Mouse (Mus musculus): ENCODE measurements at regions not wholly inside any gene's neighbourhood (a gene's known extent, or its start where the extent isn't known, plus 50 kb on each side); places are given as distances from the start of the nearest gene placed in this dataset.

DNA sequence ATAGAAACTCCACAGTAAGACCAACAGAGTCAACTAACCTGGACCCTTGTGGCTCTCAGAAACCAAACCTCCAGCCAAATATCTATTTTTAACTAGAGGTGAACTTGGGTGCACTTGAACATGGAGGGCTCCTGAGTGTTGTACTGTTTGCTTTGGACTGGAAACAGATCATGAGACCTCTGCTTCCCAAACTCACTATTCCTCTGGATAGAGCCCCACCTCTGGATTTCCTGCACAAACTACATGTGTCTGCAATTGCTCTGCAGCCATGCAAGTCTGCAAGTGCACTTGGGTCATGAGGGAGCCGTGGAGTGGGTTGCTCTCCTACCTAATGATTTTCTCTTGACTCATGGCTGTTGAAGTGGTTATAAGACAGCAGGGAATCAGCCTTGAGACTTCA, 759.9 kb upstream of the Fam160b2 start:
- no peak for DNase-seq

DNA sequence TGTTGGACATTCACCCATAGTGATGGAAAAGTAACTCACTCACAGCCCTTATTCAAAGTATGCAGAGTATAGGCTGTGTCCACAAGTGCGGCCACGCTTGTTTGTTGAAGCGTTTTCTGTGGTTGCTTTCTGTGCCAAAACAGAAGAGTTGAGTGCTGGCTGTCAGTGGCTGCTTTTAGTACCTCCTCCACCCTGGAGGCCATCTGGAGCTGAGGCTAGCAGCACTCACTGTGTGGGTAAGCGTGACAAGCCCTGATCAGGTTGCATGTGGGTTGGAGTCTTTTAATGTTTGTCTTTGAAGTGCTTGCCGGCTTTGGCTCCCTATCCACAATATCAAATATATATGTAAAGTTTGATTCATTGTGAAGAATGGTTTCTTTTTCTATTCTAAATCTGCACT, 738.6 kb upstream of the Fam160b2 start:
- DNase-seq: no peak

DNA sequence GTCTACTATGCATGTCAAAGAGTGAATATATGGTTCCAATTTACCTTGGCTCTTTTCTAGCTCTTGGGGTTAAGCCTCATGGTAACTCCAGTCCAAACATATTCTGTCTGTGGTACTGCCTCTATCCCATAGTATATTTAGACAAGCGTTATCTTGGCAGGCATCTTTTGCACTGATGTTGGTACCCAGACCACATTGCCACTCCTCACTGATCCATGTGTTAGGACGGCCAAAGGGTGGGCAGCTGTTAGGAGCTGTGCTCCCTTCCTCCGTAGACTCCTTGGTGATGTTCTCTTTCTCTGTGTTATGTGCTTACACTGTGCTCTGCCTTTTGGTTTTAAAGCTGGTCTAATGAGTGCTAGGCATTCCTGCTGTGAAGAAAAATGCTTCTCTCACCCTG, 737.3 kb upstream of the Fam160b2 start:
- no peak for DNase-seq

DNA sequence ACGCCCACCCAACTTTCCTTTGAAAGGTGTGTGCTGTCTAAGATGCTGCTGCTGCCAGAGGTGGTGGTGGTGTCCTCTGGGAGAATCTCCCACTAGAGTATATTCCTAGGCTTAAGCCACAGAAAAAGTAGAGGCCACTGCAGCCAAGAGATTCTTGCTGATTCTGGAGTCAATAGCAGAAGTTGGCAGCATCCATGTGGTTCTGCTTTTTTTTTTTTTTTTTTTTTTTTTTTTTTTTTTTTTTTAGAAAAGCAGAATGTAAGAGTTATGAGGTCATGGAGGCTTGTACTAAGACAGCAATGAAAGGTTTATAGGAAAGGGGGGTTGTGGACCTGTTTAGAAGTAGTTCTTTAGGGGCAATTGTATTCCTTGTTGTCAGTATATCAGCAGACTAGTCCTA, 734.4 kb upstream of the Fam160b2 start:
- no peak for DNase-seq

DNA sequence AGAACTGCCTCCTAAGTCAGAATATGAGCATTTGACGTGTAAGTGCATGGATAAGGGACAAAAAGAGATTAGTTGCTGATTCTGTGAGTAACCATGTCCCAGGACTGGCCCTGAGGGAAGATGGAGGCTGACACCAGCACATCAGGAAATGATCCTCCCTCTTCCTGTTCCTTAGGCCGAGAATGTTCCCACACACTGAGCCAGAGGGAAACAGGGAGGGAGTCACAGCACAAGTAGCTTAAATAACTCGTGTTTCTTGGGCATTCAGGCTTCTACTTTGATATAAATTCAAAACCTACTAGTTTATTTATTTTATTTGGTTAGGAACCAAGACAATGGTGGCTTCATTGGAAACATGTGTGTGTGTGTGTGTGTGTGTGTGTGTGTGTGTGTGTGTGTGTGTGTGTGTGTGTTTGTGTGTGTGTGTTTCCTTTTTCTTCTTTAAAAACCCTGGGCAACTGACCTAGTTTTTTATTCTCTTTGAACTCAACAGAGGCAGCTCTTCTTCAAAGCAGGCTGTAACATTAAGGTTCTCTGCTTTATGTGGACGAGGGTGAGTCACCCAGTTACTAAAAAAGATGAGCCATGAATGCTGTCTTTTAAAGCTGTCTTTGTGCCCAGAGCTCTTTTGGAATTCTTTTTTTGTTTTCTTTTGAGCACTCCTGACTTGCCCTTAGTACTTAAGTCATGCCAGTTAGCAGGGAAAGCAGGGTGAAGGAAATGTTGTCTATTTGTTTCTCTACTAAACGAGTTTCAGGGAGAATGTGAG, 730.4 kb upstream of the Fam160b2 start:
- DNase-seq: no peak

DNA sequence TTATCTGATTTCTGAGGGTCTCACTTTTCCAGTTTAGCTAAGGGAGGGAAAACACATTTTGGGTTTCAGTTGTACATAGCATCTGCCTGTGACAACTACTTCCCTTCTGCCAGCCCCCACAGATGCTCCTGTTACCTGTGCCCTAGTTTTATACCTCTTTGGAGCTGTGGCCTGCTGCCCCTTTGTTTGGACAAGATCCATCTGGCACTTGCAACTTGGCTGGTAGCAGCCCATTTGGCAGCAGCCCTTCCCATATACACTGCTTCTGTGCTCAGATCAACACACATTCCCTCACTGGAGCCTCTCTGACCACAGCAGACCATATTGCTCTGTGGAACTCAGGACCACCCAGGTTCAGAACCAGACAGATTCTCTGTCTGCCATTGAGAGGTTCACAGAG, 728.0 kb upstream of the Fam160b2 start:
- DNase-seq: no peak

DNA sequence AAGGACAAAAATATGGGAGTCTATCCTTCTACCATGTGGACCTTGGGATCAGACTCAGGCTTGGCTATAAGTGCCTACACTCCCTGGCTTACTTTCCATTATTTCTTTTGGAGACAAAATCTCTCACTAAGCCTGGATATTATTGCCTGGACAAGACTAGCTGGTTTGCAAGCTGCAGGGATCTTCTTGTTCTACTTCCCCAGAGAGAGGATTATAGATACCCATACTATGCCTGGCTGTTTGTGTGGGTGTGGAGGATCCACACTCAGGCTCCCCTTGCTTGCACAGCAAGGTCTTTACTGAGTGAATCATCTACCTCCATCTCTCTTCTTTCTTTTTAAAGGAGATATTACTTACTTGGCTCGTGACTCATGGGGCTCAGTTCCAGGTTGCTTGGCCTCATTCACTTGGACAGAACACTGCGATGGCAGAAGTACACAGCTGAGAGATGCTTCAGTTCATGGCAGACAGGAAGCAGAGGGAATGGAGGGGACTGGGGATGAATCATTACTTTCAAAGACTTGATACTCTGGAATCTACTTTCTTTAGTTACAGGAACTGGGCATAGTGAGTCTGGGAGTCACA, 727.0 kb upstream of the Fam160b2 start:
- no peak for DNase-seq

DNA sequence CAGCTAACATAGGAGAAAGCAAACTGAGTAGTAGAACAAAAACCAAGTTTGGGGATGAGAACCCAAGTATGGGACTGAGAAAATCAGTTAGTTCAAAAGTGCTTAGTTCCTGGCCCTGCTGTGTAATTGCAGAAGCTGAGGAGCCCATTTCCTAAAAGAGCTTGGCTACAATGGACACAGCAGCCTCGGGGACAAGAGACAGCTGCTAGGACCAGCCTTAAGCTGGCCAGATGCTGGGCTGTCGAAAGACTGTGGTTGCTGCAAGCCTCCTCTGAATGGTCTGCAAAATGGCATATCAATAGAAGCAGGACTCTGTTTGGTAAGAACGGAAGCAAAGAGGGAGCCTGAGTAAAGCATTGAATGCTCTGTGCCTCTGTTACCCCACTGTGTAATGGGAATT, 715.6 kb upstream of the Fam160b2 start:
- no peak for DNase-seq

DNA sequence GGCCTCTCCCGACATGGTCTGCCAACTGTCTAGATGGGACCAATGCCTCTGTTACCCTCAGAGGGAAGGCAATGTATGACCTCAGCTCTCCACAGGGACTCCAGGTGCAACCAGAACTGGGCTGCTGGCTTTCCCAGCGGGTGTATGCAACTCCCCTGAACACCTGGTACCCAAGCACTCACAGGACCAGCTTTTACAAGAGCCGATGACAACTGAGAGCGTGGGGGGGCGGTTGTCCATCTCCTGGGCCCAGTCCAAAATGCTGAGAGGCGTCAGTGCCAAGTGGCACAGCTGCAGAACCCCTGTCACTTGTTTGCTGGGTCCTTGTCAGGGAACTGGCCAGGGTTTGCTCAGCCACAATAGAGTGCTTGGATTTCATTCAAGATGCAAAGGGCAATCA, 700.1 kb upstream of the Fam160b2 start:
- DNase-seq: no peak

DNA sequence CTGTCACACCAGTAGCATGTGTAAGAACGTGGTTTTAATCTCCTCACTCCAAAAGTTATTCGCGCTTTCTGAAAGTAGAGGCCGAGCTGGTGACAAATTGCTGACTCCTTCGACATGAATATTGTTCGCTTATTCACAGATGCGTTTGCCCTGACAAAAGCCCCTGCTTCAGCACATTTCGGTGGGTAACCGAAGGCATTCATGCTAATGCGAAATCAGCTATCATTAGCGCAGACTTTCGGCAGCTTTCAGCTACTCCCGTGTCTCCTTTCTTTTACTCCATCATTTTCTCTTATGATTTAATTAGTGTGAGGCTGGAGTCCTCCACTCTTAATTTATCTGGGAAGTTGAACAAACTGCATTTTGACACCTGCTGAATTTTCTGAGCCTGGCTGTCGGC, 681.9 kb upstream of the Fam160b2 start:
- DNase-seq: no peak

DNA sequence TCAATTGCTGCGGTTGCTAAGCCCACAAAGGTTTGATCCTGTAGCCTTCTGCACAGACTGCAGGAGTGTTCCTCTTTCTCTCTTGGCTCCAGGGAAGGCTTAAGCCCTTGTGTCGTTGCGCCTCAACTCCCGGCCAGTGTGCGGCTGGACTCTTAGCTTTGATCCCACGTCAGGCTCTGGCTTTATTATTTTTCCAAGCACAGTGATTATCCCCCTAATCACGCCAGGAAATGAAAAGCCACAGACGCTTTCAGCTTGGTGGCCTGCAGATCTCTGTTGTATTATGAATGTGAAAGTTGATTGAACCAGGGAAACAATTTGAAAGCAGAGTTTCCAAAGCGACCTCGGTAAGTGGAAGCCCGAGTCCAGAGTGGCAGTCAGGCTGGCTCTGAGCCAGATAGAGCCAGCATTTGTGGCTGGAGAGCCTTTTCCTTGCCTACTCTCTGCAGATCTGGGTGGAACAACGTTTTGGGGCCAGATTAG, 676.7 kb upstream of the Fam160b2 start:
- no peak for DNase-seq

DNA sequence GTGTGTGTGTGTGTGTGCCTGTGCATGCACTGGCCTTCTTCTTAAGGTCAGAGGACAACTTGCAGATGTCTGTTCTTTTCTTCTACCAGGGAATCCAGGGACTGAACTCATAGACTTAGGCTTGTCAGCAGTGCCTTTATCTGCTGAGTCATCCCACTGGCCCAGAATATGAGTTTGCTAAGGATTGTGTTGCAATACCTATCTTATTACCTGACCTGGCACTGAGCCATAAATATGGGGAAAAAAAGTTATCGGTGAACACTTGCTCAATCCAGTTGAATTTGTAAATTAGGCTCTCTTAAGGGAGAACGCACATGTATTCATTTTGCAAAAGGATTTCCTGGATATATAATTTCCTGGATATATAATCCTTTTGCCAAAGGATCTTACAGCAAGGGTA, 672.8 kb upstream of the Fam160b2 start:
- DNase-seq: no peak

DNA sequence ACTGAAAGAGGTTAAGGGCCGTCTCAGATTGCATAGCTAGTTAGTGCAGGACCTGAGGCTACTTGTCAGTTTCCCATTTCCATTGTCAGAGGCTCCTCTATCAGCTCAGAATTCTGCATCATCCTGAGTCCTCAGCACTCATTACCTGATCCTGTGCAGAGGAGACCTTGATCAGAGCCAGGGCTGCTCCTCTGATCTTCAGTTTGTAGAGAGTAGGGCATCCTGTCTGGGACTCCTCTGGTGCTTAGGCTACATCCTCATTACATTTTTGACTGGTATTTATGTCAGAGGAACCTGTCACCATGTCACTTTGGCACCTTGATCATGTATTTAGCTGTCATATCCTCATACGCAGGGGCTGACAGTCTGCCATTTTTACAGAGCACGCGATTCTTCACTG, 658.0 kb upstream of the Fam160b2 start:
- DNase-seq: no peak

DNA sequence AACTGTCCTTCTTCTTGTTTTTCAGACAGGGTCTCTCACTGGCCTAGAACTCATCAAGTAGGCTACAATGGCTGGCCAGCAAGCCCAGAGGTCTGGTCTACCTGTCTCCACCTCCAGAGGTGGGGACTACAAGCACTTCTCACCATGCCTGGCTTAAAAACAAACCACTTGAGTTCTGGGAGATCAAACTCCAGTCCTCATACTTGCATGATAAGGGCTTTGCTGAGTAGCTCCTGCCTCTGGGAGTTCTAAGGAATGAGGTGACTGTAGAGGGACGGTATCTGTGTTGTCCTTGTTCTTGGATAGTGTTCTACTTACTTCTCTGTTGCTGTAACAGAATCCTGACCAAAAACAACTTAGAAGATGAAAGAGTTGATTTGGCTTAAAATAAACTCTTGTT, 654.6 kb upstream of the Fam160b2 start:
- no peak for DNase-seq

DNA sequence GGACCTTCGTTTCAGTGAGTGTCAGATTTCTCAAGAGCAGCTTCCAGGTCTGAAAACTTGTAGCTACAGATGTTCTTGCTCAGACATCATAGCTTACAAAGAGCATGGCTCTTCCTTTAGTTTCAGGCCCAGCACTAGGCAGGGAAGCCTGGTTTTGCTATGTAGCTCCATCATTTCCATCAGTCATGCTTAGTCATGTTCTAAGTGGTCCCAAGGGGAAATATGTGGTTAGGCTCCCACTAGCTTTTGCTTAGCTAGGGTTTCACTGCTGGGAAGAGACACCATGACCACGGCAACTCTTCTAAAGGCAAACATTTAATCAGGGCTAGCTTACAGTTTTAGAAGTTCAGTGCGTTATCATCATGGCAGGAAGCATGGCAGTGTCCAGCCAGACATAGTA, 652.5 kb upstream of the Fam160b2 start:
- no peak for DNase-seq

DNA sequence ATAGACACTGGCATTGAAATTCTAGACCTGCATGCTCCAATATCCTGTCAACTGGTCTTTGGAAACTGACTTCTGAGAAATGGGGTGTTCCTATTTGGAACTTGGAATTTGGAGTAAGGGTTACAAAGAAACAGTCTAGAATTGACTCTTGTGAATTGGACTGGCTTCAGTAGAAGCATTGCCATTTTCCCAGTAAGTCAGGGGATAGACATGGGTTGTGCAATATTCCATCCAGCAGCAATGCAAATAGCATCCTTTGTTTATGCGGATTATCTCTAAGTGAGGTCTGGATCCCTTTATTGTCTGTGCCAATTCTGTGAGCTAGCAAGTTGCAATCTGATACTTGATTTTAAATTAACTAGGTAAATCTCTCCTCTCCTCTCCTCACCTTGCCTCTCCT, 651.5 kb upstream of the Fam160b2 start:
- DNase-seq: no peak

DNA sequence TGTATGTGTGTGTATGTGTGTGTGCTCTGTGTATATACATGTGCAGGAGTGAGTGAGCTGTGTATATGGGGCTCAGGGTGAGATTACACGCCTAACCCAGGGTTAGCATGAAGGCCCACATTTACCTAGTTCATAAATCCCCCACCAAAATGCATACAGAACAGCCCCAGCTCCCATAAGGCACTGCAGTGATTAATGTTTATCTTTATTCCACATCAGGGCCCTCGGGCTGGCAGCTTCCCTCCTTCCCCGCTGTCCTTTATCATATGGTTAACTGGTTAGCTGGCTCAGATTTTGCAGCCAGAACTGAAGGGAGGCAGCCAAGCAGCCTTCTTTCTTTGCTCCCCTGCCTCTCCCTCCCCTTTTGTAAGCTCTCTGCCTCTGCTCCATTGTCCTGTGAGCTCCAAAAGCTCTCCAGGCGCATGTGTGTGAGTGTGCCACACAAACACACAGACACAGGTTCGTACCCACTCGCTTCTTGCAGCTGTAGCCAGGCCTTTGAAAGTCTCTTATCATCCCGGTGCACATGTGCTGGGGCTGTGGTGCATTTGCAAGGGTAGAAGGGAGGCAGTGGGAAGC, 649.8 kb upstream of the Fam160b2 start:
- DNase-seq: peak; percentile 31

DNA sequence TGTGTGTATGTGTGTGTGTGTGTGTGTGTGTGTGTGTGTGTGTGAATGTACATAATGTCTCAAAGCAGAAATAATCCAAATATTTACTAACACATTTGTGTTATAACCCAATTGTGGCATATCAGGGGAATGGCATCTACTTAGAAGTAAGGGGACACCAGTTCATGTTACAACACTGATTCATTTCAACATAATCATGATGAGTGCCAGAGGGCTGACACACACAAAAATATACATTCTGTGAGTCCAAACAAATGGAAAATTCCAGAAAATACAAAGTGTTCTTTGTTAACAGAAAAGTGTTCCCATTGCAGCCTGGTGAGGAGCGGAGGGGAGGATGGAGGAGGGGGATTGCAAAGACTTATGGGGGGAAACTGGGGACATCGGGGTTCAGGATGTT, 648.9 kb upstream of the Fam160b2 start:
- DNase-seq: no peak

DNA sequence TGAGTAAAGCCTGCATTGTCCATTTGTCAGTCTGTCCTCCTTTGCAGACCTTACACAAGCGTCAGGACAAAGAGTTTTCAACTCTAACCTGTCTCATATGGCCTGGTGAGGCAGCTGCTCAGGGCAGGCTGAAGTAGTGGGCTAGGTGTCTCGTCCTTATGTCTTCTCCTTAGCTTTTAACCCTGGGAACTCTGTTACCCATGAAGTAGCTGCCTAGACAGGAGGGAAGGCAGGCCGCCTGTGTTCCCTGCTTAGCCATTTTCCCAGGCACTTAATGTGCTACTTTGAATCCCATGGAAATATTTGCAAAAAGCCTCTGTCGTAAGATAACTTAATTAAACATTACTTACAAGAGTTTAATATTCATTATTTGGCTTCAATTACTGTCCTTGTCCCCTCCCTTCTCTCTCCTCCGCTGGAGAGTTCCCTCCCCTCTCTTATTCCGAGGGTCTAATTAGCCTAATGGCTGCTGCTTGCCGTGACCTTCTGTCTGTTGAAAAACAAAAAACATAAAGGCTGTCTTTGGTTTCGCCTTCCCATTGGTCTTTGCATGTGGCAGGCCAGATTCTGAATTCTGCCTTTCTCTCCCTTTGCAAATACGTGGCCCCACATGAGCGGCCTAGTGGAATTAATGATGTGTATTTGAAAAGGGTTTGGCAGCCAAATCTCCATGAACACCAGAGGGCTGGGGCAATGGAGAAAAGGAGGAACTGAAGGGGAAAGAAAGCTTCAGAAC, 642.2 kb upstream of the Fam160b2 start:
- no peak for DNase-seq

DNA sequence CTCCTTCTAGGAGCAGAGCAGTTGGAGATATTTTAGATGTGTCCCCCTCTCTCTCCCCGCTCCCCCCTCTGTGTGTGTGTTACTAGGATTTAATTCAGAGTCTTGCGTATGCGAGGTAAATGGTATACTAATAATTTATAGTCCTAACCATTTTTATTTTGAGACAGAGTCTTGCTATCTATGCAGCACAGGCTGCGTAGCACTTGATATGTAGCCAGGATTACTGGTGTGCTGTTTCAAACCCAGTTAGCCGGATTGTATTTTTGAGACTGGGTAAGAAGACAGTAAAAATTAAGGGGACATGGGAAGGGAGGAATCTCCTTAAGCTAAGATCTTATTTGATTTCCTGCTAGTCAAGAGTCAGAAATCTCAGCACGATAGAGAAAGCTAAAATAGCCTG, 636.6 kb upstream of the Fam160b2 start:
- no peak for DNase-seq

DNA sequence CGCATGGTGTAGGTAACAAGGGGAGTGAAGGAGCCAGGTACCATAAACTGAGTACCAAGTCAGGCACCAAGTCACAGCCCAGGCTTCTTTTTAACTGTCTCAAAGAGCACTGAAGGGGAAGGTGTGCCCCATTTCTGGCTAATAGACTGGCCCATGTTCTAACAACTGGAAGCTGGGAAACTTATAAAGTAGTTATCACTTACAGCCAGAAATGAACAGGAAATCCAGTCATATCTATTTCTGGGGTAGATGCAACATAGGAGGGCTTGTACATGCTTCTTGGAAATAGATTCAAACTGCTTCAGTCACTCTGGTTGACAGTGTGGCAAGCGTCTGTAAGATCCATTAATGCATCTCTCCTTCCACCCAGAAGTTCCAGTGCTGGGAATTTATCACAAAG, 635.3 kb upstream of the Fam160b2 start:
- DNase-seq: no peak

DNA sequence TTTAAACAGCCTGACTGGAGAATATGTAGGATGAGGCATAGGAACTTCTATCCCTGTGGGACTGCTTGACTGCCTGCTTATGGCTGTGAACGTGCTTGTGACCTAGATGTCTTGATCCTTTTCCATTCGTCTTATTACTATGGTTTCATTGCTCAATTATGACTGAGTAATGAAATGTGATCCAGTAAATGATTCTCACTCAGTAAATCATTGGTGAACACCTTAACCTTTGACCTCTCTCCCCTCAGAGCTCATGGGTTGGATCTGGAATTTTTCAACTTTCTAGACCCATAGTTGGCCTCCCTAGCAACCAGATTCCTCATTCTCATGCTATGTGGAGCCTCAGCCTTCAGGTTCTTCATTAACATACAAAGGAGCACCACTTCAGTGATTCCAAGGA, 634.6 kb upstream of the Fam160b2 start:
- DNase-seq: no peak

DNA sequence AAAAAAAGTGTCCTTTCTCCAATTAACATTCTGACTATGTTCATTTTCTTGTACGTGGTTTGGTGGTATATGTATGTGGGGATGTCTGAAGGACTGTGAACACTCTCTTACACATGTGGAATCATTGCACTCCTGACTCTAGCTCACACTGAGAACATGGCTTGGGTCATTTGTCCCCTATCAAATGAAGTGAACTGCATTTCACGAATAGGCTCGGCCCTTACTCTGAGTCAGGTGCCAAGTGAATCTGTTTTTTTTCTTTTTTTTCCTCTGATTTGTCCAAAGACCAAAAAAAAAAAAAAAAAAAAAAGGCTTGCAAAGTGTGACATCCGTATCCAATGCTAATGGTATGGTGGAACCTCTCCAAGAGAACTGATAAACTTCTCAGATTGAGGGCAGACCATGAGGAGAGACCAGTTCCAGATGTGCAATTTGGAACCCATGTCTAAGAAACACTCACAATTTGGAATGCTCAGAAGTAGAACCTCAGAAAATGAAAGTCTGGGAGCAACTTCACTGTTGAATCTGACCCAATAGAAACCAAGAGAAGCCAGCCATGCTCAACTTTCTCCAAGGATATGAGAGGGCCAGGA, 631.7 kb upstream of the Fam160b2 start:
- DNase-seq: no peak
